Mouse (Mus musculus) MEL (cell line): ENCODE results near the gene Zhx3. TPM values are rescaled to one million over a fixed set of nuclear protein-coding genes. Genes with fewer than 3 reads are reported as not detected.

Experiments
- DNase-seq: peaks from one replicate; pipeline ENCODE4 v3.0.0; 2011; ENCODE audit warnings: low read depth, low spot score
- H3K27ac ChIP-seq: 2 replicates; pipeline ENCODE4 v1.5.1; 2012; ENCODE audit warnings: low read depth, mild to moderate bottlenecking, control low read depth, low read length, moderate library complexity; ENCODE audit not compliant: control insufficient read depth
- H3K27me3 ChIP-seq, 2 experiments: fragments of 150-350 bp in 1 of 2; sonication (generic) in 1 of 2; 2 replicates each; pipeline ENCODE4 v1.6.1; 2012; ENCODE audit warnings: low read length in 2 of 2, mild to moderate bottlenecking in 2 of 2, improper control_type of control experiment in 1 of 2, moderate library complexity in 1 of 2; ENCODE audit not compliant: insufficient read depth in 2 of 2, control insufficient read depth in 1 of 2
- H3K36me3 ChIP-seq, 2 experiments: 2 replicates each; pipeline ENCODE4 v1.6.1; 2012 to 2014; ENCODE audit warnings: low read length in 2 of 2, improper control_type of control experiment in 1 of 2, inconsistent platforms in 1 of 2, mild to moderate bottlenecking in 1 of 2; ENCODE audit not compliant: insufficient read depth in 2 of 2, control insufficient read depth in 1 of 2
- H3K4me1 ChIP-seq, 2 experiments: fragments of 150-350 bp in 1 of 2; sonication (generic) in 1 of 2; 2 replicates each; pipeline ENCODE4 v1.6.1; 2012; ENCODE audit warnings: low read length in 2 of 2, improper control_type of control experiment in 1 of 2, mild to moderate bottlenecking in 1 of 2; ENCODE audit not compliant: insufficient read depth in 2 of 2, control insufficient read depth in 1 of 2
- H3K4me3 ChIP-seq, 2 experiments: fragments of 150-350 bp in 1 of 2; sonication (generic) in 1 of 2; 2 replicates each; pipeline ENCODE4 v1.5.1; 2012; ENCODE audit warnings: low read depth in 2 of 2, low read length in 2 of 2, mild to moderate bottlenecking in 2 of 2, moderate library complexity in 2 of 2, control low read depth in 1 of 2, improper control_type of control experiment in 1 of 2; ENCODE audit not compliant: control insufficient read depth in 1 of 2, insufficient read depth in 1 of 2
- H3K79me2 ChIP-seq: 2 replicates; pipeline ENCODE4 v1.6.1; 2012; ENCODE audit warnings: mild to moderate bottlenecking, low read length, moderate library complexity; ENCODE audit not compliant: control insufficient read depth, poor library complexity, insufficient read depth
- H3K9ac ChIP-seq: 2 replicates; pipeline ENCODE4 v1.6.1; 2012; ENCODE audit warnings: low read depth, mild to moderate bottlenecking, control low read depth, low read length, moderate library complexity; ENCODE audit not compliant: control insufficient read depth, poor library complexity, severe bottlenecking
- H3K9me3 ChIP-seq: fragments of 150-350 bp; sonication (generic); replicated peaks from 2 replicates; pipeline ENCODE4 v1.6.1; 2012; ENCODE audit warnings: mild to moderate bottlenecking, low read length, improper control_type of control experiment, moderate library complexity; ENCODE audit not compliant: insufficient read depth
- BHLHE40 ChIP-seq: IDR thresholded peaks from 2 replicates; pipeline ENCODE4 v1.6.1; 2012; ENCODE audit warnings: low read depth, mild to moderate bottlenecking, inconsistent platforms, low read length, improper control_type of control experiment, borderline replicate concordance
- CHD1 ChIP-seq: IDR thresholded peaks from 2 replicates; pipeline ENCODE4 v1.6.1; 2012; ENCODE audit warnings: low read depth, mild to moderate bottlenecking, inconsistent platforms, low read length, improper control_type of control experiment
- CHD2 ChIP-seq: IDR thresholded peaks from 2 replicates; pipeline ENCODE4 v1.6.1; 2011; ENCODE audit warnings: low read length, improper control_type of control experiment
- CTCF ChIP-seq, 3 experiments: IDR thresholded peaks in 2 of 3; conservative IDR thresholded peaks in 1 of 3; 2 replicates each; pipeline ENCODE4 v1.5.1; 2011 to 2012; ENCODE audit warnings: low read length in 3 of 3, low read depth in 2 of 3, mild to moderate bottlenecking in 2 of 3, improper control_type of control experiment in 1 of 3, inconsistent platforms in 1 of 3, mixed read lengths in 1 of 3, moderate library complexity in 1 of 3; ENCODE audit not compliant: control insufficient read depth in 1 of 3, insufficient read depth in 1 of 3, poor library complexity in 1 of 3, severe bottlenecking in 1 of 3
- E2F4 ChIP-seq: IDR thresholded peaks from 2 replicates; pipeline ENCODE4 v1.6.1; 2011; ENCODE audit warnings: low read depth, low read length, improper control_type of control experiment, borderline replicate concordance
- ETS1 ChIP-seq: IDR thresholded peaks from 2 replicates; pipeline ENCODE4 v1.6.1; 2012; ENCODE audit warnings: low read depth, mild to moderate bottlenecking, inconsistent platforms, low read length, improper control_type of control experiment, moderate library complexity
- GABPA ChIP-seq: IDR thresholded peaks from 2 replicates; pipeline ENCODE4 v1.6.1; 2012; ENCODE audit warnings: low read depth, mild to moderate bottlenecking, inconsistent platforms, low read length, improper control_type of control experiment, moderate library complexity
- GATA1 ChIP-seq: IDR thresholded peaks from 2 replicates; pipeline ENCODE4 v1.6.1; 2011; ENCODE audit warnings: low read depth, low read length, improper control_type of control experiment
- HCFC1 ChIP-seq: IDR thresholded peaks from 2 replicates; pipeline ENCODE4 v1.6.1; 2012; ENCODE audit warnings: low read depth, mild to moderate bottlenecking, inconsistent platforms, low read length, improper control_type of control experiment, moderate library complexity
- JUND ChIP-seq: IDR thresholded peaks from 2 replicates; pipeline ENCODE4 v1.6.1; 2011; ENCODE audit warnings: low read depth, mild to moderate bottlenecking, improper control_type of control experiment, low read length
- MAFK ChIP-seq: IDR thresholded peaks from 2 replicates; pipeline ENCODE4 v1.6.1; 2011; ENCODE audit warnings: low read depth, mild to moderate bottlenecking, low read length, improper control_type of control experiment, borderline replicate concordance
- MAX ChIP-seq: IDR thresholded peaks from 2 replicates; pipeline ENCODE4 v1.6.1; 2011; ENCODE audit warnings: low read length, improper control_type of control experiment
- MAZ ChIP-seq: IDR thresholded peaks from 2 replicates; pipeline ENCODE4 v1.6.1; 2012; ENCODE audit warnings: low read depth, mild to moderate bottlenecking, inconsistent platforms, low read length, improper control_type of control experiment
- MXI1 ChIP-seq: IDR thresholded peaks from 2 replicates; pipeline ENCODE4 v1.6.1; 2011; ENCODE audit warnings: mild to moderate bottlenecking, low read depth, low read length, improper control_type of control experiment
- MYB ChIP-seq: IDR thresholded peaks from 2 replicates; pipeline ENCODE4 v1.6.1; 2011; ENCODE audit warnings: mild to moderate bottlenecking, low read depth, low read length, improper control_type of control experiment
- MYC ChIP-seq: IDR thresholded peaks from 2 replicates; pipeline ENCODE4 v1.6.1; 2011; ENCODE audit warnings: low read depth, mild to moderate bottlenecking, low read length, improper control_type of control experiment, moderate library complexity
- NRF1 ChIP-seq: IDR thresholded peaks from 2 replicates; pipeline ENCODE4 v1.6.1; 2014; ENCODE audit warnings: low read depth, mild to moderate bottlenecking, inconsistent platforms, low read length, improper control_type of control experiment, moderate library complexity; ENCODE audit not compliant: poor library complexity, insufficient read depth, severe bottlenecking
- RAD21 ChIP-seq: IDR thresholded peaks from 2 replicates; pipeline ENCODE4 v1.6.1; 2011; ENCODE audit warnings: mild to moderate bottlenecking, low read depth, low read length, improper control_type of control experiment
- RCOR1 ChIP-seq: IDR thresholded peaks from 2 replicates; pipeline ENCODE4 v1.6.1; 2012; ENCODE audit warnings: low read depth, mild to moderate bottlenecking, inconsistent platforms, low read length, improper control_type of control experiment
- SMC3 ChIP-seq: IDR thresholded peaks from 2 replicates; pipeline ENCODE4 v1.6.1; 2011; ENCODE audit warnings: low read depth, low read length, improper control_type of control experiment
- TCF12 ChIP-seq: IDR thresholded peaks from 2 replicates; pipeline ENCODE4 v1.6.1; 2014; ENCODE audit warnings: low read depth, mild to moderate bottlenecking, inconsistent platforms, low read length, improper control_type of control experiment, moderate library complexity
- UBTF ChIP-seq: IDR thresholded peaks from 2 replicates; pipeline ENCODE4 v1.6.1; 2012; ENCODE audit warnings: low read depth, mild to moderate bottlenecking, inconsistent platforms, low read length, improper control_type of control experiment, moderate library complexity, borderline replicate concordance; ENCODE audit not compliant: insufficient read depth
- USF2 ChIP-seq, 2 experiments: IDR thresholded peaks; 2 replicates each; pipeline ENCODE4 v1.6.1; 2011 to 2012; ENCODE audit warnings: improper control_type of control experiment in 2 of 2, low read length in 2 of 2, borderline replicate concordance in 1 of 2, inconsistent platforms in 1 of 2, low read depth in 1 of 2, mild to moderate bottlenecking in 1 of 2; ENCODE audit not compliant: insufficient read depth in 1 of 2
- ZC3H11A ChIP-seq: IDR thresholded peaks from 2 replicates; pipeline ENCODE4 v1.6.1; 2012; ENCODE audit warnings: low read depth, mild to moderate bottlenecking, inconsistent platforms, low read length, improper control_type of control experiment
- ZNF384 ChIP-seq: IDR thresholded peaks from 2 replicates; pipeline ENCODE4 v1.6.1; 2012; ENCODE audit warnings: low read depth, mild to moderate bottlenecking, inconsistent platforms, low read length, improper control_type of control experiment
- polyA plus RNA-seq, 2 experiments: library from polyadenylated mRNA; stranded (reverse) in 1 of 2; unstranded in 1 of 2; fragments of >175 nt in 1 of 2; fragments of >200 nt in 1 of 2; gene quantifications; 2 replicates each; pipeline versions ENCODE4 v1.2.1 to v1.2.4; 2012; ENCODE audit warnings: low replicate concordance in 2 of 2, low read depth in 1 of 2; ENCODE audit not compliant: insufficient read length in 2 of 2, insufficient read depth in 1 of 2, missing spikeins in 1 of 2
- total RNA-seq: library from RNA; depleted of rRNA; stranded (reverse); fragments of 300-350 nt; gene quantifications from 2 replicates; pipeline ENCODE4 v1.2.3, GENCODE M21; 2012

Gene Zhx3
- total and polyA plus RNA-seq, 3 experiments, result 4.4 to 4.8 TPM; not detected in 1

- Histone ChIP-seq H3K79me2 (no peaks in the 10 kb centered on the region), H3K4me1 (no peaks in the 10 kb centered on the region), H3K27me3 (no peaks in the 10 kb centered on the region), H3K4me3 (no peak overlapping the region), H3K9ac (no peak overlapping the region), H3K9me3 (no peaks in the 10 kb centered on the region), H3K36me3 (no peaks in the 10 kb centered on the region)
- TF ChIP-seq GATA1, result no peak
- no peak for TF ChIP-seq ZNF384
- no peak for TF ChIP-seq E2F4
- TF ChIP-seq BHLHE40, result no peak
- TF ChIP-seq HCFC1, result no peak
- no peak for TF ChIP-seq NRF1
- TF ChIP-seq MYB, result no peak
- TF ChIP-seq RAD21, result no peak
- no peak for TF ChIP-seq ETS1
- TF ChIP-seq USF2 (IDR thresholded peaks at IDR 0.05; ENCODE audit: borderline replicate concordance in 1 of 2, insufficient read depth in 1 of 2, low read depth in 1 of 2, low read length in 2 of 2), result no peak
- TF ChIP-seq MYC, result no peak
- no peak for TF ChIP-seq GABPA
- no peak for TF ChIP-seq CHD2
- TF ChIP-seq, all 39 proteins: peak for 0
- no peak for DNase-seq
- no peak overlapping the region for H3K27ac ChIP-seq
Measured at GRCm38 (mm10) chr2:160771325-160772276, 101.2 kb downstream of the Zhx3 start.

- Histone ChIP-seq H3K36me3 (no peaks in the 10 kb centered on the region), H3K9ac (no peak overlapping the region), H3K9me3 (no peaks in the 10 kb centered on the region), H3K27me3 (no peaks in the 10 kb centered on the region), H3K79me2 (no peaks in the 10 kb centered on the region), H3K27ac (no peak overlapping the region), H3K4me1 (no peaks in the 10 kb centered on the region), H3K4me3 (no peak overlapping the region)
- TF ChIP-seq RCOR1, result no peak
- no peak for TF ChIP-seq UBTF
- no peak for TF ChIP-seq TCF12
- TF ChIP-seq ZC3H11A, result no peak
- TF ChIP-seq ETS1, result no peak
- TF ChIP-seq MAZ, result no peak
- no peak for TF ChIP-seq CTCF (IDR thresholded peaks at IDR 0.05 in 2 of 3, conservative IDR thresholded peaks at IDR 0.05 in 1 of 3; ENCODE audit: control insufficient read depth in 1 of 3, insufficient read depth in 1 of 3, low read depth in 2 of 3, low read length in 3 of 3, poor library complexity in 1 of 3, severe bottlenecking in 1 of 3)
- TF ChIP-seq MAFK, result no peak
- no peak for TF ChIP-seq SMC3
- TF ChIP-seq JUND, result no peak
- TF ChIP-seq GATA1, result no peak
- no peak for TF ChIP-seq RAD21
- no peak for TF ChIP-seq NRF1
- no peak for TF ChIP-seq CHD1
- TF ChIP-seq MAX, result no peak
- no peak for TF ChIP-seq MYB
- TF ChIP-seq HCFC1, result no peak
- no peak for TF ChIP-seq USF2 (IDR thresholded peaks at IDR 0.05; ENCODE audit: borderline replicate concordance in 1 of 2, insufficient read depth in 1 of 2, low read depth in 1 of 2, low read length in 2 of 2)
- TF ChIP-seq MXI1, result no peak
- no peak for TF ChIP-seq GABPA
- DNase-seq, result no peak
Measured at GRCm38 (mm10) chr2:160770871-160771270, 101.9 kb downstream of the Zhx3 start.
